Comparison of ENCODE assay signal across 21 mouse cellular contexts in the genomic region with DNA sequence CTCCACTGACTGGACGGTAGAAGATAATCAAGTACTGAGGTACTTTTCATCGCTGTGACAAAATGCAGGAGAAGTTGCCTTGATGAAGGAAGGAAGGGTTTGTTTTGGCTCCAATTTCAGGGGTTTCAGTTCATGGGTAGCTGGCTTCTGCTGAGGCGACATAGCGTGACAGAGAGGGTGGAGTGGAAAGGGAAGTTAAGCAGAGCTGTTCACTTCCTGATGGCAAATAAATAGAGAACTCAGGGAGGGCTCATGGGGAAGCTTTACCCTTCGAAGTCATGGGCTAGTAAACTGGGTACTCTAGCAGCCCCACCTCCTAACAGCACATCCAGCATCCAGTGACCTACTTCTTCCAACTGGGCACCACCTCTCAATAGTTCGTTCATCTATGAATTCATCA.
DNase-seq lines count a peak whose midpoint lies in the region; ATAC-seq and TF ChIP-seq lines count a peak whose summit lies in the region.
"Had no signal": no experiment of that assay in that cellular context is flagged by ENCODE, and none has a peak within 500 bp of the region (broad histone marks: within the 10 kb centered on the region; RNA-seq: fewer than 3 reads in every experiment).

No protein-coding gene starts in this region.

- ATAC-seq in granulocyte monocyte progenitor cell, adult 5-6 weeks (replicated peaks; ENCODE audit: poor library complexity, severe bottlenecking): peak; percentile 77
- ATAC-seq in neutrophil, adult 5-6 weeks (ENCODE audit: extremely low read depth, insufficient number of reproducible peaks, low FRiP score, poor library complexity, severe bottlenecking): peak; percentile 87
- ATAC-seq in CD4-positive, CD25-positive, alpha-beta regulatory T cell, adult 4 months: no peak
- ATAC-seq: forebrain, embryonic 15.5 days; hindbrain, embryonic 16.5 days; inflammation-experienced regulatory T-cells, adult 6 months had no signal

- H3K27me3 ChIP-seq in MEL (ENCODE audit: control insufficient read depth in 1 of 2, insufficient read depth in 2 of 2, low read length in 2 of 2): no peaks in the 10 kb centered on the region; a peak in 1 of 4 replicates
- H3K27me3 ChIP-seq: forebrain, embryonic 15.5 days had no signal

- no peaks in the 10 kb centered on the region for H3K36me3 ChIP-seq in MEL (ENCODE audit: control insufficient read depth in 1 of 2, insufficient read depth in 2 of 2, low read length in 2 of 2)
- H3K36me3 ChIP-seq: embryonic facial prominence, embryonic 12.5 days; forebrain, embryonic 15.5 days; hindbrain, embryonic 12.5 days had no signal

- no peak overlapping the region for H3K4me3 ChIP-seq in MEL (ENCODE audit: control insufficient read depth in 1 of 2, insufficient read depth in 1 of 2, low read depth in 2 of 2, low read length in 2 of 2)
- H3K4me3 ChIP-seq: embryonic facial prominence, embryonic 12.5 days; forebrain, embryonic 15.5 days; hindbrain, embryonic 12.5 days had no signal

- H3K79me2 ChIP-seq in MEL (ENCODE audit: control insufficient read depth, insufficient read depth, low read length, poor library complexity): no peaks in the 10 kb centered on the region

- H3K9me3 ChIP-seq in MEL (replicated peaks; ENCODE audit: insufficient read depth, low read length): no peaks in the 10 kb centered on the region
- H3K9me3 ChIP-seq: embryonic facial prominence, embryonic 12.5 days; forebrain, embryonic 15.5 days; hindbrain, embryonic 12.5 days had no signal

- peak; percentile 2 for DNase-seq in lung, postnatal 25 days (ENCODE audit: low spot score)
- no peak for DNase-seq in lung, postnatal 36 days
- peak; percentile 14 for DNase-seq in MEL (ENCODE audit: low read depth, low spot score)
- DNase-seq in gastrocnemius, postnatal 10 days: no peak
- no peak for DNase-seq in ovary, adult 18-20 months (ENCODE audit: low spot score)
- DNase-seq: adrenal gland, adult 2 months; adrenal gland, postnatal 36 days; cerebellum, adult 11 months; cerebellum, adult 8-10 months; cerebellum, postnatal 14 days; gastrocnemius, postnatal 14 days; heart, postnatal 10 days; heart, postnatal 4 days had no signal

- TF ChIP-seq RAD21 in MEL (IDR thresholded peaks at IDR 0.05; ENCODE audit: low read depth, low read length): no peak

- no peak for TF ChIP-seq CTCF in MEL (IDR thresholded peaks at IDR 0.05 in 2 of 3, conservative IDR thresholded peaks at IDR 0.05 in 1 of 3; ENCODE audit: control insufficient read depth in 1 of 3, insufficient read depth in 1 of 3, low read depth in 2 of 3, low read length in 3 of 3, poor library complexity in 1 of 3, severe bottlenecking in 1 of 3)

- no peaks in the 10 kb centered on the region for H3K4me1 ChIP-seq in MEL (ENCODE audit: control insufficient read depth in 1 of 2, insufficient read depth in 2 of 2, low read length in 2 of 2)
- H3K4me1 ChIP-seq: embryonic facial prominence, embryonic 12.5 days; forebrain, embryonic 15.5 days; hindbrain, embryonic 12.5 days had no signal

- no peak overlapping the region for H3K9ac ChIP-seq in MEL (ENCODE audit: control insufficient read depth, low read depth, low read length, poor library complexity, severe bottlenecking)
- H3K9ac ChIP-seq: embryonic facial prominence, embryonic 12.5 days; forebrain, embryonic 15.5 days; hindbrain, embryonic 12.5 days had no signal

- no peak for TF ChIP-seq POLR2A in MEL (IDR thresholded peaks at IDR 0.05; ENCODE audit: control insufficient read depth in 1 of 2, insufficient read depth in 1 of 2, low read depth in 1 of 2, low read length in 2 of 2, poor library complexity in 1 of 2)

- no peak overlapping the region for H3K27ac ChIP-seq in MEL (ENCODE audit: control insufficient read depth, low read depth, low read length)
- H3K27ac ChIP-seq: embryonic facial prominence, embryonic 12.5 days; forebrain, embryonic 15.5 days; hindbrain, embryonic 12.5 days had no signal

- no peak for TF ChIP-seq EP300 in MEL (IDR thresholded peaks at IDR 0.05; ENCODE audit: low read depth in 1 of 2, low read length in 2 of 2)

TF ChIP-seq in MEL, 35 proteins besides CTCF, POLR2A, EP300 and RAD21:
- no peak for TF ChIP-seq KAT2A (conservative IDR thresholded peaks at IDR 0.05; ENCODE audit: low read depth, low read length)
- no peak for TF ChIP-seq SMC3 (IDR thresholded peaks at IDR 0.05; ENCODE audit: low read depth, low read length)
- no peak for TF ChIP-seq TBP (IDR thresholded peaks at IDR 0.05; ENCODE audit: low read depth, low read length)
- no peak for TF ChIP-seq ZMIZ1 (IDR thresholded peaks at IDR 0.05; ENCODE audit: low read depth, low read length)
- no peak for TF ChIP-seq MAZ (IDR thresholded peaks at IDR 0.05; ENCODE audit: low read depth, low read length)
- no peak for TF ChIP-seq ZKSCAN1 (IDR thresholded peaks at IDR 0.05; ENCODE audit: low read depth, low read length)
- no peak for TF ChIP-seq USF1 (IDR thresholded peaks at IDR 0.05; ENCODE audit: low read depth, low read length)
- no peak for TF ChIP-seq ZNF384 (IDR thresholded peaks at IDR 0.05; ENCODE audit: low read depth, low read length)
- TF ChIP-seq UBTF (IDR thresholded peaks at IDR 0.05; ENCODE audit: borderline replicate concordance, insufficient read depth, low read depth, low read length): no peak
- TF ChIP-seq POLR2AphosphoS5 (IDR thresholded peaks at IDR 0.05; ENCODE audit: borderline replicate concordance, low read depth, low read length): no peak
- TF ChIP-seq E2F4 (IDR thresholded peaks at IDR 0.05; ENCODE audit: borderline replicate concordance, low read depth, low read length): no peak
- TF ChIP-seq ELF1 (IDR thresholded peaks at IDR 0.05; ENCODE audit: low read depth, low read length): no peak
- TF ChIP-seq ETS1 (IDR thresholded peaks at IDR 0.05; ENCODE audit: low read depth, low read length): no peak
- TF ChIP-seq MAX (IDR thresholded peaks at IDR 0.05; ENCODE audit: low read length): no peak
- TF ChIP-seq NRF1 (IDR thresholded peaks at IDR 0.05; ENCODE audit: insufficient read depth, low read depth, low read length, poor library complexity, severe bottlenecking): no peak

Comparison
In these comparisons a context has a peak if more than half of its experiments do, and no peak if none do; other contexts are left out.
1. DNase-seq: peak in lung, postnatal 25 days (single experiment) and MEL (single experiment); none in lung, postnatal 36 days (single experiment), gastrocnemius, postnatal 10 days (single experiment) and ovary, adult 18-20 months (single experiment).